Mouse (Mus musculus) forebrain, embryonic 11.5 days (tissue): ENCODE measurements around the gene Dgcr2. TPM values are rescaled to one million over a fixed set of nuclear protein-coding genes. Genes with fewer than 3 reads are reported as not detected.

ENCODE experiments used
- ATAC-seq: fragments of 200-750 bp; cut with Nextera tagmentation; replicated peaks from 2 replicates; pipeline ENCODE4 v1.8.0; 2017; ENCODE audit warnings: moderate TSS enrichment; ENCODE audit not compliant: low FRiP score
- DNase-seq: peaks from one replicate; pipeline ENCODE4 v3.0.0-alpha.2; 2017; ENCODE audit warnings: low spot score
- H3K27ac ChIP-seq: fragments of 300-500 bp; sonication (generic); 2 replicates; pipeline ENCODE4 v1.5.1; 2014; ENCODE audit warnings: low read depth, low read length
- H3K27me3 ChIP-seq: fragments of 300-500 bp; sonication (generic); 2 replicates; pipeline ENCODE4 v1.6.1; 2014; ENCODE audit warnings: mild to moderate bottlenecking, low read length, mixed read lengths; ENCODE audit not compliant: control insufficient read depth, insufficient read depth
- H3K36me3 ChIP-seq: fragments of 300-500 bp; sonication (generic); 2 replicates; pipeline ENCODE4 v1.6.1; 2014; ENCODE audit warnings: mild to moderate bottlenecking, low read length, moderate library complexity, mixed read lengths; ENCODE audit not compliant: control insufficient read depth, insufficient read depth
- H3K4me1 ChIP-seq: fragments of 300-500 bp; sonication (generic); replicated peaks from 2 replicates; pipeline ENCODE4 v1.6.1; 2014; ENCODE audit warnings: low read length, mixed read lengths; ENCODE audit not compliant: control insufficient read depth, insufficient read depth
- H3K4me2 ChIP-seq: fragments of 300-500 bp; sonication (generic); 2 replicates; pipeline ENCODE4 v1.6.1; 2014; ENCODE audit warnings: low read depth, mild to moderate bottlenecking, low read length, moderate library complexity, mixed read lengths; ENCODE audit not compliant: severe bottlenecking
- H3K4me3 ChIP-seq: fragments of 300-500 bp; sonication (generic); 2 replicates; pipeline ENCODE4 v1.5.1; 2014; ENCODE audit warnings: low read depth, low read length
- H3K9ac ChIP-seq: fragments of 300-500 bp; sonication (generic); 2 replicates; pipeline ENCODE4 v1.6.1; 2014; ENCODE audit warnings: low read length
- H3K9me3 ChIP-seq: fragments of 300-500 bp; sonication (generic); 2 replicates; pipeline ENCODE4 v1.6.1; 2016; ENCODE audit warnings: low read length, mixed read lengths; ENCODE audit not compliant: control insufficient read depth
- WGBS: fragments of 180-500 bp; shearing (Covaris S2); extraction: QIAGEN DNeasy Blood & Tissue Kit; methylation state at CpG from one replicate; pipeline ENCODE4 v1.1.7; 2014; 5-methylcytosine and 5-hydroxymethylcytosine counted together
- polyA plus RNA-seq: library from polyadenylated mRNA; unstranded; fragments of >200 nt; fragmentation: Nextera tagmentation; extraction: Ambion mirVana; gene quantifications from 2 replicates; pipeline ENCODE4 v1.2.1, GENCODE M21; 2014

Dgcr2 gene
- polyA plus RNA-seq, result 112 TPM in 2 replicates

- Histone ChIP-seq H3K9ac (no peak within 1 kb of the TSS), H3K36me3 (peaks cover 16% of the 10 kb centered on the region; the same call in 1 of the 2 replicates), H3K4me3 (no peak within 1 kb of the TSS), H3K27me3 (no peaks in the 10 kb centered on the region), H3K9me3 (no peaks in the 10 kb centered on the region), H3K4me1 (no peaks in the 10 kb centered on the region), H3K4me2 (no peak within 1 kb of the TSS), H3K27ac (no peak within 1 kb of the TSS)
- peak; percentile 38 for DNase-seq
- ATAC-seq, result no peak
- 92% methylated on average over 14 of the region's 14 CpGs for WGBS
Measured at GRCm38 (mm10) chr16:17898462-17898861, at the start of gene Dgcr2, which contains the start of gene Tssk2. Gene Dgcr2 (minus strand): TSS chr16:17898562. Gene Tssk2 (plus strand): TSS chr16:17898637.

DNA sequence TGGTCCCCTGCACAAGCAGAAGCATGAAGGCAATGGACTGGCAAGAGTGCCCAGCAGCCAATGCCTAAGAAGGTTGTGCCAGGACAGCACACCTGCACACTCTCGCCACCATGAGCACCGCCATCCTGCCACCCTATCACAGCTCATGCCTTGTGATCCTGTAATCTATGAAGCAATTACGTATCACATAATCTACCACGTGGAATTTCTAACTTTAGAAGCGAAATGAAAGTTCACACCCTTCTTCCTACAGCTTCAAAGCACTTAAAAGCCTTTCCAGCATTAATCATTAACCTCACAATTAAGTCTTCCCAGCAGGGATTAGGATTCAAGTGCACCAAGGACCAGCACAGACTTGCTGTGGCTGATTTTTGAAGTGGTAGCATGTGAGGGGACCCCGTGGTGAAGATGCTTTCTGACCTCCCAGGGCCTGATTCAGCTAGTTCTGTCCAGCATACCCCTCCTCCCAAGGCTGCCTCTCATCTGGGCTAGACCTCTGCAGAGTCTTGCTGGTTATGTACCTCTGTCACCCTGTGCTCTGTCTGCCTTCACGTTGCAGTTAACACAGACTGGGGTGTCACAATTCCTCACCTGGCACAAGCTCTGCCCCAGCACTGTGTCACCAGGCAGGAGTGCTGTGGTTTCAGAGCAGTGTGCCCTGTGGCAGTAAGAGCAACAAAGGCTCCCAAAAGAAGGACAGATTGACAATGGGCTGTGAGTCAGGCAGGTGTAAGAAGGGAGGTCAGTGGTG is 46.9 kb upstream of the Dgcr2 start:
- Histone ChIP-seq H3K36me3 (no peaks in the 10 kb centered on the region), H3K4me2 (no peak overlapping the region), H3K9ac (no peak overlapping the region), H3K4me1 (peaks cover 5% of the 10 kb centered on the region; the same call in 1 of the 2 replicates), H3K9me3 (no peaks in the 10 kb centered on the region), H3K27me3 (no peaks in the 10 kb centered on the region), H3K27ac (no peak overlapping the region), H3K4me3 (no peak overlapping the region)
- no peak for ATAC-seq
- WGBS, result 63% methylated on average over 7 of the region's 7 CpGs
- DNase-seq, result no peak

- no peak for ATAC-seq
- whole genome bisulfite sequencing, result 77% methylated on average over 8 of the region's 8 CpGs
Measured at GRCm38 (mm10) chr16:17943466-17943865, 45.1 kb upstream of the Dgcr2 start.

DNA sequence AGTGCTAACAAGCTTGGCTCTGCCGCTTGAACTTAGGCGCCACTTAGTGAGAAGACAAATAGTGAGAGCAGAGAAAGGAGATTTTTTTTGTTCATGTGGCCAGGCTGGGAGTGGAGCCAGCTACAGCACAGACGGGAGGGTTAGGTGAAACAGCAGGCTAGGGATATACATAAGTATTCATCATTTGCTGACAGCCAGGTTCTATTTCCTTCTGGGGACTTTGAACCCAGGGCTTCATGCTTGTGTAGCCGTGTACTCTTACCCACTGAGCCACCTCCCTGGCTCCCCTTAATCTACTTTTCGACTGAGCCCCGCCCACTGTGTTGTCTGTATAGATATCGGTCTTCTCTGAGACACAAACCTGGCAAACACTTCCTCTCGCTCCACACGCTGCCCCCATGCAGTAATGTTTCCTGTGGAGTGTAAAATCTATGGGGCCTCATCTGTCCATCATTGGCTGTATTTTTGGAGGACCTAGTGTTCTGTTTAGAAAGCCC is 40.9 kb upstream of the Dgcr2 start:
- Histone ChIP-seq H3K27ac (no peak overlapping the region), H3K9me3 (no peaks in the 10 kb centered on the region), H3K36me3 (no peaks in the 10 kb centered on the region), H3K4me2 (no peak overlapping the region), H3K9ac (no peak overlapping the region), H3K27me3 (no peaks in the 10 kb centered on the region; the same call in 1 of the 2 replicates), H3K4me1 (no peaks in the 10 kb centered on the region), H3K4me3 (no peak overlapping the region)
- 59% methylated on average over 9 of the region's 9 CpGs for whole genome bisulfite sequencing
- no peak for ATAC-seq
- DNase-seq, result no peak

More at GRCm38 (mm10) chr16:17943466-17943865, 45.1 kb upstream of the Dgcr2 start:
- no peak overlapping the region for H3K4me3 ChIP-seq
- H3K36me3 ChIP-seq, result no peaks in the 10 kb centered on the region
- no peak overlapping the region for H3K9ac ChIP-seq
- H3K9me3 ChIP-seq, result no peaks in the 10 kb centered on the region
- DNase-seq, result no peak
- no peaks in the 10 kb centered on the region for H3K4me1 ChIP-seq
- no peaks in the 10 kb centered on the region for H3K27me3 ChIP-seq
- H3K27ac ChIP-seq, result no peak overlapping the region
- H3K4me2 ChIP-seq, result no peak overlapping the region

- Histone ChIP-seq H3K4me3 (no peak overlapping the region), H3K27me3 (no peaks in the 10 kb centered on the region; the same call in 1 of the 2 replicates), H3K36me3 (no peaks in the 10 kb centered on the region), H3K4me1 (no peaks in the 10 kb centered on the region), H3K9me3 (no peaks in the 10 kb centered on the region), H3K27ac (no peak overlapping the region), H3K4me2 (no peak overlapping the region), H3K9ac (no peak overlapping the region)
- ATAC-seq (peak; percentile 67; the same call in 1 of the 2 replicates), DNase-seq (peak; percentile 88)
- 10% methylated on average over 7 of the region's 7 CpGs for WGBS
Measured at GRCm38 (mm10) chr16:17938821-17939220, 40.5 kb upstream of the Dgcr2 start.

DNA sequence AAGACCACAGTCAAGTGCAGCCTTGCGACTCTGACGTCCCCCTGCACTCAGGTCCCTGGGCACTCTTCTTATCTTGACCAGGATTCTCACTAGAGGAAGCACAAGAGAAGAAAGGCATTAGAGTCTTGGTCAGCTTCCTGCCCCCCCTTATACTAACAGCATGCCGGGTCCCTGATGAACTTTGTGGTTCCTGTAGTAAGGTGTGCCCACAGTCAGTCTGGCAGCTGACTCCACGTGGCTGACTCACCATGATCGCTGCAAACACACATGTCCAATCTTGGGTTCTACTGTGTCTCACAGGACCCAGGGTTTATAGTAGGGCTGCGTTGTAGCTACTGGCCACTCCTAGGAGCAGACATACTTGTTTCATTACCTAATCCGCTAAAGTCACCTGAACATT is 39.8 kb upstream of the Dgcr2 start:
- H3K27ac ChIP-seq, result no peak overlapping the region
- H3K36me3 ChIP-seq, result no peaks in the 10 kb centered on the region
- H3K4me1 ChIP-seq, result no peaks in the 10 kb centered on the region
- H3K9me3 ChIP-seq, result no peaks in the 10 kb centered on the region
- no peaks in the 10 kb centered on the region; the same call in 1 of the 2 replicates for H3K27me3 ChIP-seq
- no peak overlapping the region for H3K4me3 ChIP-seq
- no peak overlapping the region for H3K4me2 ChIP-seq
- H3K9ac ChIP-seq, result no peak overlapping the region
- ATAC-seq, result no peak
- 88% methylated on average over 7 of the region's 7 CpGs for WGBS
- DNase-seq, result no peak

GRCm38 (mm10) chr16:17936776-17937175 is 38.4 kb upstream of the Dgcr2 start:
- WGBS, result 87% methylated on average over 10 of the region's 10 CpGs
- no peak for ATAC-seq

DNA sequence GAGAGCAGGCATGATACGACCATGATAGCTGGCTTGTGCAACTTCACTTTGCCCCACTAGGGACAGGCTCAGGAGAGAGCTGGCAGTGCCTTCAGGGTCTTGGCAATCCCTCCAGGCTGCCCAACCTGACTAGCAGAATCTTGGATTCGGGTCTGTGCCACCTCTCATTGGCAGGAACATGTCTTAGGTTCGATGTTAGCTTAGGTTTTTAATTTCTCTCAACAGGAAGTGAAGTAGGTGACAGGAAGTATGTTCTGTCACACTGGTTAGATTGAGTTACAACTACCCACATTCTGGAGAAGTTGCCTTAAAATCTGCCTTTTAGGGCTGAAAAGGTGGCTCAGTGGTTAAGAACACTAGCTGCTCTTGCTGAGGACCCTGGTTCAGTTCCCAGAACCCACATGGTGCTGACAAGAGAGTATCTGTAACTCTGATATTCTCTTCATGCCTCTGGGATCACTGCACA is 36.1 kb upstream of the Dgcr2 start:
- WGBS, result 72% methylated on average over 3 of the region's 3 CpGs
- no peak overlapping the region for H3K9ac ChIP-seq
- H3K36me3 ChIP-seq, result no peaks in the 10 kb centered on the region
- DNase-seq, result no peak
- no peaks in the 10 kb centered on the region; the same call in 1 of the 2 replicates for H3K27me3 ChIP-seq
- H3K4me3 ChIP-seq, result no peak overlapping the region
- H3K4me2 ChIP-seq, result no peak overlapping the region
- H3K4me1 ChIP-seq, result no peaks in the 10 kb centered on the region
- H3K9me3 ChIP-seq, result no peaks in the 10 kb centered on the region
- no peak for ATAC-seq
- H3K27ac ChIP-seq, result no peak overlapping the region

More at GRCm38 (mm10) chr16:17936776-17937175, 38.4 kb upstream of the Dgcr2 start:
- Histone ChIP-seq H3K4me2 (no peak overlapping the region), H3K9me3 (no peaks in the 10 kb centered on the region), H3K4me3 (no peak overlapping the region), H3K27ac (no peak overlapping the region), H3K9ac (no peak overlapping the region), H3K4me1 (no peaks in the 10 kb centered on the region), H3K27me3 (no peaks in the 10 kb centered on the region; the same call in 1 of the 2 replicates), H3K36me3 (no peaks in the 10 kb centered on the region)
- no peak for DNase-seq
